Mouse (Mus musculus): ENCODE measurements around the gene Dao. TPM values are rescaled to one million over a fixed set of nuclear protein-coding genes. Genes with fewer than 3 reads are reported as not detected.

Gene Dao
- polyA plus RNA-seq, 1 experiment = not detected

DNA sequence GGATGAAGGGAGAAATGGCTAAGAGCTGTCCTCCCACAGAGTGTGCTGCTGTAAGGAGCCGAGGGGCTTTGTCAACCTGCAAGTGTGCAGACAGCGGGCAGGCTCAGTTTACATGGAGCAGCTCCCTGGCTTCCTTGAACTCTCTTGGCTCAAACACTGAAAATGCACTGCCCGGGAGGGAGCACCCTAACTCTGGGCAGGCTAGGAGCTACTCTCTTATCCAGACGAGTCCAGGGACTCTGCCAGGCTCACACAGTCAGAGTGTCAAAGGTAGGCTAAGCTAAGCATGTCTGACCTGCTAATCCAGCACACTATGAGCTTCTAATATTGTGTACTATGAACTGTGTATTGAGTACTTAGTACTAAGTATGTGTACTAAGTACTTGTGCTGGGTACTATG, 3.5 kb downstream of the Dao start:
- TF ChIP-seq TAL1 (IDR thresholded peaks at IDR 0.05; ENCODE audit: low read length) = no peak
- Histone ChIP-seq H3K4me3 (replicated peaks) (no peak overlapping the region), H3K27me3 (ENCODE audit: control insufficient read depth) (peaks cover 5% of the 10 kb centered on the region), H3K9me3 (ENCODE audit: control insufficient read depth, low read length) (no peaks in the 10 kb centered on the region), H3K36me3 (ENCODE audit: control insufficient read depth) (no peaks in the 10 kb centered on the region), H3K4me1 (ENCODE audit: control insufficient read depth) (peaks cover 17% of the 10 kb centered on the region)

DNA sequence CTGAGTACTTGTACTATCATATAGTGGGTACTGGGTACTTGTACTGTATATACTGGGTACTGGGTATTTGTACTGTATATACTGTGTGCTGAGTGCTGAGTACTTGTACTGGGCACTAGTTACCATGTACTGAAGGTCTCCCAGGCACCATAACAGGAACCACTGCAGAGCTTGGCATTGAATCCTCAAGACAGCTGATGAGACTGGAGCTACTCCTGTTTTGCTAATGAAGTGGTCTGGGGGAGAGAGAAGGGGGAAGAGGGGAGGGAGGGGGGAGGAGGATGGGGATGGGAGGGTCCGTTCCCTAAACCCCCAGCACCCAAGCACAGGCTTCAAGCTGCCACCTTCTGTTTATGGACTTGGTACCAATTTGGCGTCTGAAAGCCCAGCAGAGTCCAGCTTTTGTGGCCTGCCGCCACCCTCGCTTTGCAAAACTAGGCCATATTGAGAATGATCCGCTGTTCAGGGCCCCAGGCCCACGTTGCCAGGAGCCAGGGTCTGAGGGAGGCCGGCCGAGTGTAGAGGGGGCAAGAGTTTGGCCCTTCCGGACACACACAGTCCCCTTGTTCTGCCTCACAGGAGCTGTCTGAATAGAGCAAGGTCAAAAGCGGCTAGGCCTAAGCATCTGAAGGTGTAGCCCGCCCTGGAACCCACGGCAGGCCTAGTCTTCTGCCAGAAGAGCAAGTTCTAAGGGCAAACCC, 4.4 kb downstream of the Dao start:
- Histone ChIP-seq H3K27me3 (ENCODE audit: control insufficient read depth) (peaks cover 5% of the 10 kb centered on the region), H3K9me3 (ENCODE audit: control insufficient read depth, low read length) (no peaks in the 10 kb centered on the region), H3K4me1 (ENCODE audit: control insufficient read depth) (peaks cover 14% of the 10 kb centered on the region), H3K36me3 (ENCODE audit: control insufficient read depth) (no peaks in the 10 kb centered on the region), H3K4me3 (replicated peaks) (no peak overlapping the region)
- TF ChIP-seq GATA1 (IDR thresholded peaks at IDR 0.05; ENCODE audit: low read length) = no peak
- no peak for TF ChIP-seq TAL1 (IDR thresholded peaks at IDR 0.05; ENCODE audit: low read length)

DNA sequence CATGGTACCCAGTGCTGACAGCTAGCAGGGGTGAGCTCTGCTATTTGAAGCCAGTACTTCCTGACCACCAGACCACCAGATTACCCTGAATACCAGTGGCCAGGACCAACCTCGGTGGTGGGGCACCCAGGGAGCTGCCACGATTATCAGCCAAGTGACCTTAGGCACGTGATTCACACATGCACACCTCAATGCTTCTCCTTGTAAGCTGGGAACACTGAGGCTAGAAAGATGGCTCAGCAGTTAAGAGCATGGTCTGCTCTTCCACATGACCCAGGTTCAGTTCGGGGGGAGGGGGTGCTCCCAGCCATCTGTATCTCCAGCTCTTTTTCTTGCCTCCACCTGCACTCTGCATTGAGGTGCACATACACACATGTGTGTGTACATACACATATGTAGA, 5.5 kb downstream of the Dao start:
- TF ChIP-seq TAL1 (IDR thresholded peaks at IDR 0.05; ENCODE audit: low read length) (no peak), GATA1 (IDR thresholded peaks at IDR 0.05; ENCODE audit: low read length) (no peak)
- no peaks in the 10 kb centered on the region for H3K9me3 ChIP-seq (ENCODE audit: control insufficient read depth, low read length)
- H3K4me3 ChIP-seq (replicated peaks) = no peak overlapping the region
- H3K27me3 ChIP-seq (ENCODE audit: control insufficient read depth) = peaks cover 5% of the 10 kb centered on the region
- peaks cover 7% of the 10 kb centered on the region for H3K4me1 ChIP-seq (ENCODE audit: control insufficient read depth)
- no peaks in the 10 kb centered on the region for H3K36me3 ChIP-seq (ENCODE audit: control insufficient read depth)

- H3K9me3 ChIP-seq (ENCODE audit: control insufficient read depth, low read length) = no peaks in the 10 kb centered on the region
- H3K36me3 ChIP-seq (ENCODE audit: control insufficient read depth) = no peaks in the 10 kb centered on the region
- peaks cover 3% of the 10 kb centered on the region; the same call in 1 of the 2 replicates for H3K27me3 ChIP-seq (ENCODE audit: control insufficient read depth)
- no peak overlapping the region for H3K4me3 ChIP-seq (replicated peaks)
- no peak for TF ChIP-seq TAL1 (IDR thresholded peaks at IDR 0.05; ENCODE audit: low read length)
- TF ChIP-seq GATA1 (IDR thresholded peaks at IDR 0.05; ENCODE audit: low read length) = no peak
- H3K4me1 ChIP-seq (ENCODE audit: control insufficient read depth) = peaks cover 2% of the 10 kb centered on the region; the same call in 1 of the 2 replicates
Measured at GRCm38 (mm10) chr5:114015121-114015520, 11.6 kb downstream of the Dao start.

GRCm38 (mm10) chr5:114024390-114024789, 20.9 kb downstream of the Dao start:
- no peak for TF ChIP-seq TAL1 (IDR thresholded peaks at IDR 0.05; ENCODE audit: low read length)
- TF ChIP-seq GATA1 (IDR thresholded peaks at IDR 0.05; ENCODE audit: low read length) = no peak
- Histone ChIP-seq H3K4me3 (replicated peaks) (no peak overlapping the region), H3K36me3 (ENCODE audit: control insufficient read depth) (no peaks in the 10 kb centered on the region), H3K9me3 (ENCODE audit: control insufficient read depth, low read length) (no peaks in the 10 kb centered on the region), H3K27me3 (ENCODE audit: control insufficient read depth) (peaks cover 6% of the 10 kb centered on the region), H3K4me1 (ENCODE audit: control insufficient read depth) (peaks cover 7% of the 10 kb centered on the region)

DNA sequence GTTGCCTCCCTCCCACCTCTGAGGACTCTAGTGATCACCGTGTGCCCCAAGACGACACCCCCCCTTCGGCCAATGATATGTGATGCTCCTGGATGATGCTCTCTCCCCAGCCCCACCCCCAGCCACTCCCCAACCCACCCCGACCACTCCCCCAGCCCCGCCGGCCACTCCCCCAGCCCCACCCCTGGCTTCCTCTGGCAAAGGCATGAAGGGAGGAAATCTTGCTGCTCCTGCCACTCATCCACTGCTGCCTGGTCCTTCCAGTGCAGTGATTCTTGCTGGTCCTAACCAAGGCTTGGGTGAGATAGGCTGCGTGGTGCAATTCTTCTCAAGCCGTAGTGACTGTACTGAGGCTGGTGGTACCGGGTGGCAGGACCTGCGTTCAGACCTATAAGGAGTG, 21.4 kb downstream of the Dao start:
- Histone ChIP-seq H3K36me3 (ENCODE audit: control insufficient read depth) (no peaks in the 10 kb centered on the region), H3K4me1 (ENCODE audit: control insufficient read depth) (peaks cover 7% of the 10 kb centered on the region), H3K4me3 (replicated peaks) (no peak overlapping the region), H3K9me3 (ENCODE audit: control insufficient read depth, low read length) (no peaks in the 10 kb centered on the region), H3K27me3 (ENCODE audit: control insufficient read depth) (peaks cover 6% of the 10 kb centered on the region)
- TF ChIP-seq GATA1 (IDR thresholded peaks at IDR 0.05; ENCODE audit: low read length) = no peak
- no peak for TF ChIP-seq TAL1 (IDR thresholded peaks at IDR 0.05; ENCODE audit: low read length)

DNA sequence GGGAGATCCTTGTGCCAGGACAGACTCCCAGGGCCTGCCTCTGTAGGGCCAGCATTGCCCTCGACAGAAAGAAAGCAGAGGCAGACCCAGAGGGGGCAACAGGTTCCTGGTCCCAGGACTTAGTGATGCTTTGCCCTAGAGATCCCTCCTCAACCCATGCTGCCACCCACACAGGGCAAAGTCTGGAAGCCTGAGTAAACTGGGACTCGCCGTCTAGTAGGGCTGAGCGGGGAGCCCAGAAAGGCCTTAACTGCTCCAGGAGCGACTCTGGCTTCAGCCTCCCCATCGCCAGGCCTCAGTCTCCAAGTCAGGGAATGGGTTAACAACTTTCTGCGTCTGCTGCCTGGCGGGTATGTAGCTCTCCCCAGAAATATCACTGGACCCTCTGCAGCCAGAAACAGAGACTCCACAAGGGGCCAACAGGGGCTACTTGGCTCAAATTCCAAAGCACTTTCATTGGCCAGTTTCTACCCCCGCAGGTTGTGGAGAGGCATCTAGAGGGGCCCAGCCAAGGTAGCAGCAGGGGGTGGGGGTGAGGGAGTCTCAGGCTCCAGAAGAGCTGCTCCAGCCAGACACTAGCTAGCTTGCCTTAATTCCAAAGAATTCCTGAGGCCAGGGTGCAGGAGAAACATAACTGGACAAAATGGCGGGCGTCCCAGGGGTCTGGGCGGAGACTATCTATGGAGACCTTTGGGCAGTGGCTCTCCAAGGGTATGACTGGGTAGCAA, 23.9 kb downstream of the Dao start:
- peaks cover 3% of the 10 kb centered on the region for H3K4me1 ChIP-seq (ENCODE audit: control insufficient read depth)
- no peak for TF ChIP-seq GATA1 (IDR thresholded peaks at IDR 0.05; ENCODE audit: low read length)
- no peak for TF ChIP-seq TAL1 (IDR thresholded peaks at IDR 0.05; ENCODE audit: low read length)
- H3K27me3 ChIP-seq (ENCODE audit: control insufficient read depth) = peaks cover 6% of the 10 kb centered on the region

GRCm38 (mm10) chr5:114028111-114028510, 24.6 kb downstream of the Dao start:
- Histone ChIP-seq H3K36me3 (ENCODE audit: control insufficient read depth) (no peaks in the 10 kb centered on the region), H3K4me3 (replicated peaks) (no peak overlapping the region), H3K9me3 (ENCODE audit: control insufficient read depth, low read length) (peaks cover 15% of the 10 kb centered on the region; the same call in 1 of the 2 replicates), H3K27me3 (ENCODE audit: control insufficient read depth) (peaks cover 9% of the 10 kb centered on the region), H3K4me1 (ENCODE audit: control insufficient read depth) (peaks cover 3% of the 10 kb centered on the region)
- TF ChIP-seq TAL1 (IDR thresholded peaks at IDR 0.05; ENCODE audit: low read length) (no peak), GATA1 (IDR thresholded peaks at IDR 0.05; ENCODE audit: low read length) (no peak)

More for the DNA sequence above, 23.9 kb downstream of the Dao start:
- Histone ChIP-seq H3K4me3 (replicated peaks) (no peak overlapping the region), H3K9me3 (ENCODE audit: control insufficient read depth, low read length) (peaks cover 12% of the 10 kb centered on the region; the same call in 1 of the 2 replicates), H3K36me3 (ENCODE audit: control insufficient read depth) (no peaks in the 10 kb centered on the region)

- peaks cover 15% of the 10 kb centered on the region; the same call in 1 of the 2 replicates for H3K9me3 ChIP-seq (ENCODE audit: control insufficient read depth, low read length)
- no peak for TF ChIP-seq TAL1 (IDR thresholded peaks at IDR 0.05; ENCODE audit: low read length)
- TF ChIP-seq GATA1 (IDR thresholded peaks at IDR 0.05; ENCODE audit: low read length) = no peak
Measured at GRCm38 (mm10) chr5:114030652-114031051, 27.1 kb downstream of the Dao start.

More at GRCm38 (mm10) chr5:114030652-114031051, 27.1 kb downstream of the Dao start:
- Histone ChIP-seq H3K36me3 (ENCODE audit: control insufficient read depth) (no peaks in the 10 kb centered on the region), H3K4me1 (ENCODE audit: control insufficient read depth) (no peaks in the 10 kb centered on the region), H3K27me3 (ENCODE audit: control insufficient read depth) (peaks cover 6% of the 10 kb centered on the region; the same call in 1 of the 2 replicates), H3K4me3 (replicated peaks) (no peak overlapping the region)
